8 mouse cellular contexts compared by ENCODE assay signal in the genomic region with DNA sequence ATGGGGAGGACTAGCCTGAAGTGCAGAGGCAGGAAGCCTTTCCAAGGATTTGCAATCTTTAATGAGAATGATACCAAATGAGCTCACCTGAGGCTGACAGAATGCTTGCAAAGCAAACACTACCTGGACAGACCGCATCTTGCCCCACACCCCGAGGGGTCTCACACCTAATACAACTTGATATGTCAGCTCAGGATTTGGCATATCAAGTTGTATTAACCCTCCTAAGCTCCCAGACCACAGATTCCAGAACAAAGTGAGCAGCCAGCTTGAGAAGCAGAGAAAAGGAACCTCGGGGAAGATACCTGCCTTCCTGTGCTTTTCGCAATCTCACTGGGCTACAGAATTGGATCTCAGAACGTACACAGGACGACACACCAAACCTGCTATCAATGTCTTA. TPM values are rescaled to one million over a fixed set of nuclear protein-coding genes. Genes with fewer than 3 reads are reported as not detected.
A peak's percentile ranks its signal among the peaks of the same experiment; 100 is the strongest.
DNase-seq lines count a peak whose midpoint lies in the region; ATAC-seq lines count a peak whose summit lies in the region.

No protein-coding gene starts in this region.

- no peak overlapping the region for H3K9ac ChIP-seq in forebrain, embryonic 12.5 days
- H3K9ac ChIP-seq in forebrain, embryonic 14.5 days (ENCODE audit: low read length), result no peak overlapping the region
- no peak overlapping the region for H3K9ac ChIP-seq in kidney, embryonic 16.5 days (replicated peaks; ENCODE audit: low read length)
- H3K9ac ChIP-seq in embryonic facial prominence, embryonic 13.5 days, result no peak overlapping the region
- no peak overlapping the region for H3K9ac ChIP-seq in limb, embryonic 13.5 days

- H3K27ac ChIP-seq in forebrain, embryonic 12.5 days, result 0 out of 2 replicates have a peak overlapping the region, but pooled peaks have one; percentile 25
- no peak overlapping the region for H3K27ac ChIP-seq in forebrain, embryonic 14.5 days (ENCODE audit: low read depth, low read length)
- peak overlapping the region; percentile 86 for H3K27ac ChIP-seq in kidney, embryonic 16.5 days (ENCODE audit: low read length)
- peak overlapping the region; percentile 78 for H3K27ac ChIP-seq in embryonic facial prominence, embryonic 13.5 days
- H3K27ac ChIP-seq in limb, embryonic 13.5 days, result peak overlapping the region; percentile 55; the same call in 1 of the 2 replicates

- no peak for ATAC-seq in forebrain, embryonic 12.5 days (ENCODE audit: low FRiP score)
- ATAC-seq in forebrain, embryonic 14.5 days, result no peak
- no peak for ATAC-seq in kidney, embryonic 16.5 days (ENCODE audit: low FRiP score, low TSS enrichment)
- ATAC-seq in embryonic facial prominence, embryonic 13.5 days (ENCODE audit: insufficient number of reproducible peaks, insufficient read depth, low FRiP score, low TSS enrichment, low read depth), result no peak
- ATAC-seq in limb, embryonic 13.5 days (ENCODE audit: low FRiP score, low read depth), result no peak

- peaks cover 54% of the 10 kb centered on the region for H3K4me1 ChIP-seq in forebrain, embryonic 12.5 days
- H3K4me1 ChIP-seq in forebrain, embryonic 14.5 days (ENCODE audit: control insufficient read depth, insufficient read depth, low read length), result peaks cover 26% of the 10 kb centered on the region
- H3K4me1 ChIP-seq in kidney, embryonic 16.5 days (ENCODE audit: insufficient read depth, low read length), result peaks cover 41% of the 10 kb centered on the region
- peaks cover 71% of the 10 kb centered on the region for H3K4me1 ChIP-seq in embryonic facial prominence, embryonic 13.5 days
- peaks cover 72% of the 10 kb centered on the region for H3K4me1 ChIP-seq in limb, embryonic 13.5 days

- H3K4me3 ChIP-seq in forebrain, embryonic 12.5 days (replicated peaks), result no peak overlapping the region
- H3K4me3 ChIP-seq in forebrain, embryonic 14.5 days (ENCODE audit: low read depth, low read length), result no peak overlapping the region
- no peak overlapping the region for H3K4me3 ChIP-seq in kidney, embryonic 16.5 days (ENCODE audit: low read length)
- no peak overlapping the region for H3K4me3 ChIP-seq in embryonic facial prominence, embryonic 13.5 days
- H3K4me3 ChIP-seq in limb, embryonic 13.5 days, result no peak overlapping the region

- no peak overlapping the region for H3K4me2 ChIP-seq in forebrain, embryonic 12.5 days
- no peak overlapping the region for H3K4me2 ChIP-seq in forebrain, embryonic 14.5 days (ENCODE audit: low read length)
- no peak overlapping the region for H3K4me2 ChIP-seq in kidney, embryonic 16.5 days (replicated peaks; ENCODE audit: low read depth, low read length)
- peak overlapping the region; percentile 37 for H3K4me2 ChIP-seq in embryonic facial prominence, embryonic 13.5 days
- no peak overlapping the region for H3K4me2 ChIP-seq in limb, embryonic 13.5 days (replicated peaks)

- WGBS in forebrain, embryonic 12.5 days, result 74% methylated on average over 6 of the region's 6 CpGs
- WGBS in forebrain, embryonic 14.5 days, result 77% methylated on average over 6 of the region's 6 CpGs
- 86% methylated on average over 6 of the region's 6 CpGs for WGBS in kidney, embryonic 16.5 days
- 55% methylated on average over 6 of the region's 6 CpGs for WGBS in embryonic facial prominence, embryonic 13.5 days
- WGBS in limb, embryonic 13.5 days, result 59% methylated on average over 6 of the region's 6 CpGs

- peaks cover 11% of the 10 kb centered on the region for H3K36me3 ChIP-seq in forebrain, embryonic 12.5 days (replicated peaks)
- peaks cover 4% of the 10 kb centered on the region; the same call in 1 of the 2 replicates for H3K36me3 ChIP-seq in forebrain, embryonic 14.5 days (ENCODE audit: control insufficient read depth, insufficient read depth, low read length)
- H3K36me3 ChIP-seq in kidney, embryonic 16.5 days (ENCODE audit: insufficient read depth, low read length), result no peaks in the 10 kb centered on the region
- peaks cover 4% of the 10 kb centered on the region; the same call in 1 of the 2 replicates for H3K36me3 ChIP-seq in embryonic facial prominence, embryonic 13.5 days
- peaks cover 9% of the 10 kb centered on the region; the same call in 1 of the 2 replicates for H3K36me3 ChIP-seq in limb, embryonic 13.5 days

- DNase-seq in forebrain, embryonic 14.5 days (ENCODE audit: low spot score), result no peak
- no peak for DNase-seq in kidney, postnatal 25 days
- DNase-seq in urinary bladder, adult 18-20 months (ENCODE audit: low spot score in 2 of 2), result no peak
- DNase-seq in gastrocnemius, postnatal 25 days, result no peak

- H3K27me3 ChIP-seq in forebrain, embryonic 12.5 days, result no peaks in the 10 kb centered on the region
- H3K27me3 ChIP-seq in forebrain, embryonic 14.5 days (replicated peaks; ENCODE audit: control insufficient read depth, insufficient read depth, low read length), result no peaks in the 10 kb centered on the region
- H3K27me3 ChIP-seq in kidney, embryonic 16.5 days (ENCODE audit: insufficient read depth, low read length), result no peaks in the 10 kb centered on the region
- no peaks in the 10 kb centered on the region; the same call in 1 of the 2 replicates for H3K27me3 ChIP-seq in embryonic facial prominence, embryonic 13.5 days
- H3K27me3 ChIP-seq in limb, embryonic 13.5 days, result no peaks in the 10 kb centered on the region

- H3K9me3 ChIP-seq in forebrain, embryonic 12.5 days, result no peaks in the 10 kb centered on the region
- H3K9me3 ChIP-seq in forebrain, embryonic 14.5 days (replicated peaks; ENCODE audit: control insufficient read depth, low read length), result no peaks in the 10 kb centered on the region
- H3K9me3 ChIP-seq in kidney, embryonic 16.5 days (ENCODE audit: low read length), result no peaks in the 10 kb centered on the region
- H3K9me3 ChIP-seq in embryonic facial prominence, embryonic 13.5 days, result no peaks in the 10 kb centered on the region
- no peaks in the 10 kb centered on the region for H3K9me3 ChIP-seq in limb, embryonic 13.5 days

RNA-seq across cellular contexts. Expression of a gene that starts 53.1 kb away (rescaled TPM):
- 16.6 and 17.7 TPM in 2 replicates for polyA plus RNA-seq in forebrain, embryonic 12.5 days (2016; fragmentation: Nextera tagmentation; extraction: Ambion mirVana)
- 8.5 and 9.5 TPM in 2 replicates for polyA plus RNA-seq in forebrain, embryonic 14.5 days (2014; fragmentation: Nextera tagmentation; extraction: Ambion mirVana)
- 6.3 and 7.4 TPM in 2 replicates for polyA plus RNA-seq in kidney, embryonic 16.5 days (2015; fragmentation: Nextera tagmentation; extraction: Ambion mirVana)
- 17.4 and 18.9 TPM in 2 replicates for polyA plus RNA-seq in embryonic facial prominence, embryonic 13.5 days (2015; fragmentation: Nextera tagmentation; extraction: Ambion mirVana)
- polyA plus RNA-seq in limb, embryonic 13.5 days (2015; fragmentation: Nextera tagmentation; extraction: Ambion mirVana), result 19.0 and 23.5 TPM in 2 replicates
- 10 to 100 TPM; 35.9 to 38.8 TPM for total RNA-seq in gastrocnemius, postnatal 25 days (2021)
